ENCODE assay signal across 20 mouse cellular contexts in the genomic region with DNA sequence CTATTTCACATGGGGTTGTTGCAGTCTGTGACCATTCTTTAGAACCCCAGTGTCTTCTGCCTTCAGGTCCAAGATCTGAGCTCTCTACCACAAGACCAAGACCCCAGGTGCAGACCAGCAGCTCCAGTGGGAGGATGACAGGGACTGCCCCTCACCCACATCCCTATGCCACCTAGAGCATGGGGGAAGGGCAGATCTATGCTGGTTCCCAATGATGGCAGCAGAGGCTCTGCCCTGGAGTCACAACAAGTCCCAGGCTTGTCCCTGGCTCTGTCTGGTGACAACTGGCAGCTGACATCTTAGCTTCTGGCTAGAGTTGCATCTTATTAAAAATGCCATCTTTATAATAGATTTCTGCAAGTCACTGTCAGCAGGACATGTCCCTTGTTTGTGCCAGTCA.
DNase-seq lines count a peak whose midpoint lies in the region; ATAC-seq lines count a peak whose summit lies in the region.
"Had no signal": no experiment of that assay in that cellular context is flagged by ENCODE, and none has a peak within 500 bp of the region (broad histone marks: within the 10 kb centered on the region; RNA-seq: fewer than 3 reads in every experiment).

No protein-coding gene starts in this region.

- no peak overlapping the region for H3K4me3 ChIP-seq in midbrain, embryonic 15.5 days
- no peak overlapping the region for H3K4me3 ChIP-seq in midbrain, embryonic 11.5 days (ENCODE audit: low read depth, low read length)
- no peak overlapping the region for H3K4me3 ChIP-seq in midbrain, embryonic 16.5 days (ENCODE audit: low read depth, low read length)
- H3K4me3 ChIP-seq: forebrain, embryonic 10.5 days; gastrocnemius, adult 2 months; heart, embryonic 13.5 days; limb, embryonic 10.5 days had no signal

- no peak overlapping the region for H3K9ac ChIP-seq in midbrain, embryonic 15.5 days
- no peak overlapping the region for H3K9ac ChIP-seq in midbrain, embryonic 11.5 days (ENCODE audit: low read length)
- 0 out of 2 replicates have a peak overlapping the region, but pooled peaks have one; percentile 14 for H3K9ac ChIP-seq in midbrain, embryonic 16.5 days (ENCODE audit: low read depth, low read length)
- H3K9ac ChIP-seq: forebrain, postnatal 0 days; heart, embryonic 13.5 days; liver, postnatal 0 days had no signal

- H3K27ac ChIP-seq in midbrain, embryonic 15.5 days: no peak overlapping the region
- no peak overlapping the region for H3K27ac ChIP-seq in midbrain, embryonic 11.5 days (ENCODE audit: low read depth, low read length)
- H3K27ac ChIP-seq in midbrain, embryonic 16.5 days (ENCODE audit: low read length): no peak overlapping the region; the same call in 1 of the 2 replicates
- H3K27ac ChIP-seq: forebrain, embryonic 10.5 days; gastrocnemius, adult 2 months; heart, embryonic 13.5 days; limb, embryonic 10.5 days had no signal

- H3K4me2 ChIP-seq in midbrain, embryonic 15.5 days: no peak overlapping the region
- H3K4me2 ChIP-seq in midbrain, embryonic 11.5 days: no peak overlapping the region
- no peak overlapping the region for H3K4me2 ChIP-seq in midbrain, embryonic 16.5 days (ENCODE audit: low read length)
- H3K4me2 ChIP-seq: heart, embryonic 13.5 days had no signal

- H3K27me3 ChIP-seq in midbrain, embryonic 15.5 days (replicated peaks): no peaks in the 10 kb centered on the region
- H3K27me3 ChIP-seq in midbrain, embryonic 11.5 days (ENCODE audit: control insufficient read depth, insufficient read depth, low read length): no peaks in the 10 kb centered on the region
- H3K27me3 ChIP-seq in midbrain, embryonic 16.5 days (ENCODE audit: control insufficient read depth, insufficient read depth, low read depth, low read length): no peaks in the 10 kb centered on the region
- H3K27me3 ChIP-seq: heart, embryonic 13.5 days had no signal

- H3K4me1 ChIP-seq in midbrain, embryonic 15.5 days: peaks cover 12% of the 10 kb centered on the region
- no peaks in the 10 kb centered on the region for H3K4me1 ChIP-seq in midbrain, embryonic 11.5 days (ENCODE audit: control insufficient read depth, insufficient read depth, low read length)
- H3K4me1 ChIP-seq in midbrain, embryonic 16.5 days (ENCODE audit: control insufficient read depth, insufficient read depth, low read length): peaks cover 10% of the 10 kb centered on the region
- H3K4me1 ChIP-seq: limb, embryonic 10.5 days had no signal

- H3K9me3 ChIP-seq in midbrain, embryonic 15.5 days: no peaks in the 10 kb centered on the region
- H3K9me3 ChIP-seq in midbrain, embryonic 11.5 days (ENCODE audit: control insufficient read depth, low read length): no peaks in the 10 kb centered on the region
- no peaks in the 10 kb centered on the region for H3K9me3 ChIP-seq in midbrain, embryonic 16.5 days (replicated peaks; ENCODE audit: control insufficient read depth, low read length, poor library complexity, severe bottlenecking)
- H3K9me3 ChIP-seq: heart, embryonic 13.5 days; limb, embryonic 10.5 days had no signal

- DNase-seq in cerebellum, postnatal 10 days: peak; percentile 62 to 67
- DNase-seq in layer of hippocampus, adult 11-12 months (ENCODE audit: low spot score): peak; percentile 54
- no peak for DNase-seq in layer of hippocampus, adult 8-10 months (ENCODE audit: low spot score in 2 of 2)
- DNase-seq in midbrain, embryonic 11.5 days (ENCODE audit: low spot score, missing footprints): no peak
- DNase-seq: forebrain, postnatal 0 days; gastrocnemius, adult 2 months; heart, postnatal 36 days; kidney, adult 8-10 months; kidney, postnatal 25 days; layer of hippocampus, postnatal 36 days; liver, postnatal 0 days; lung, postnatal 10 days; thymus, postnatal 36 days had no signal

- no peak for ATAC-seq in cerebellum, adult (ENCODE audit: insufficient number of reproducible peaks, low FRiP score, low TSS enrichment)
- 0 out of 2 replicates have a peak, but pooled peaks have one; percentile 11 for ATAC-seq in midbrain, embryonic 15.5 days (replicated peaks)
- ATAC-seq in midbrain, embryonic 11.5 days (ENCODE audit: low FRiP score): no peak
- no peak for ATAC-seq in midbrain, embryonic 16.5 days
- ATAC-seq: forebrain, postnatal 0 days; inflammation-experienced regulatory T-cells, adult 6 months; liver, postnatal 0 days had no signal

- no peaks in the 10 kb centered on the region for H3K36me3 ChIP-seq in midbrain, embryonic 15.5 days (replicated peaks)
- no peaks in the 10 kb centered on the region for H3K36me3 ChIP-seq in midbrain, embryonic 11.5 days (ENCODE audit: control insufficient read depth, insufficient read depth, low read length)
- no peaks in the 10 kb centered on the region for H3K36me3 ChIP-seq in midbrain, embryonic 16.5 days (ENCODE audit: control insufficient read depth, insufficient read depth, low read length)
- H3K36me3 ChIP-seq: heart, embryonic 13.5 days; limb, embryonic 10.5 days had no signal

Comparison
In these comparisons a context has a peak if more than half of its experiments do, and no peak if none do; other contexts are left out.
1. DNase-seq: peak in cerebellum, postnatal 10 days (2 of 2) and layer of hippocampus, adult 11-12 months (single experiment); none in layer of hippocampus, adult 8-10 months (0 of 2) and midbrain, embryonic 11.5 days (single experiment).